Comparison of ENCODE assay signal across 15 mouse cellular contexts in the genomic region with DNA sequence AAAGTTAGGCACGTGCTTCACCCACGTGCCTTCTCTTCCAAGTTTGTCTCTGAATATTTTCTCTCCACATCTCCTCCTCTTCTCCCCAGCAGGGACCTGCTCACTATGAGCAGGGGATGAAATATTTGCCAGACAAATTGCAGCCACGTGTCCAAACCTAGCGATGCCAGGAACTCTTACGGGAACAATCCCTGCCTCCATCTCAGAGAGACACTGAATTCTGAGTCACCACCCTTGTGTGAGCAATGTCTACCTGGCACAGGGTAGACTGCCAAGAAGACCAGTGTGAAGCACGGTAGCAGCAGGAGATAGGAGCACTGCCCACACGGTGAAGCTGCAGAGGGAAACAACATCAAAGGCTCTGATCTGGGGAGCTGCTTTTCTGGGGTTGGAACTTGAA.
A peak's percentile ranks its signal among the peaks of the same experiment; 100 is the strongest.
DNase-seq lines count a peak whose midpoint lies in the region; ATAC-seq and TF ChIP-seq lines count a peak whose summit lies in the region.
"Had no signal": no experiment of that assay in that cellular context is flagged by ENCODE, and none has a peak within 500 bp of the region (broad histone marks: within the 10 kb centered on the region; RNA-seq: fewer than 3 reads in every experiment).

No protein-coding gene starts in this region.

- TF ChIP-seq CTCF in cerebellum, adult 2 months (IDR thresholded peaks at IDR 0.05; ENCODE audit: borderline replicate concordance, insufficient read depth, low read depth, low read length): no peak

- H3K4me3 ChIP-seq in cerebellum, adult 2 months (replicated peaks; ENCODE audit: insufficient read depth, low read depth, low read length): no peak overlapping the region
- H3K4me3 ChIP-seq in myocyte: no peak overlapping the region
- H3K4me3 ChIP-seq: embryonic facial prominence, embryonic 10.5 days; hindbrain, embryonic 10.5 days; intestine, embryonic 15.5 days; liver, embryonic 12.5 days; megakaryocyte, embryonic 14.5 days had no signal

- H3K27ac ChIP-seq in cerebellum, adult 2 months (ENCODE audit: insufficient read depth, low read length): no peak overlapping the region
- H3K27ac ChIP-seq: embryonic facial prominence, embryonic 10.5 days; hindbrain, embryonic 10.5 days; intestine, embryonic 15.5 days; liver, embryonic 12.5 days had no signal

- 8% methylated on average over 7 of the region's 7 CpGs for WGBS in cerebellum, adult 2 months

- no peak for TF ChIP-seq POLR2A in cerebellum, adult 2 months (IDR thresholded peaks at IDR 0.05; ENCODE audit: borderline replicate concordance, insufficient read depth, low read length)
- no peak for TF ChIP-seq POLR2A in myocyte (IDR thresholded peaks at IDR 0.05; ENCODE audit: insufficient read length, low read depth)

- intact Hi-C loops in left cerebral cortex, postnatal 36 days (cut with DNase I): loop anchor here (2.0 kb wide), 1 partner anchor 31 kb away; no protein-coding TSS in a partner anchor
- intact Hi-C loops in left cerebral cortex, postnatal 10 days (cut with DNase I): no loop called here

- no peaks in the 10 kb centered on the region for H3K36me3 ChIP-seq in myocyte (ENCODE audit: control insufficient read depth, insufficient read depth)
- H3K36me3 ChIP-seq: embryonic facial prominence, embryonic 10.5 days; intestine, embryonic 15.5 days had no signal

- peaks cover 9% of the 10 kb centered on the region for H3K4me1 ChIP-seq in cerebellum, adult 2 months (ENCODE audit: control insufficient read depth, insufficient read depth, low read length)
- H3K4me1 ChIP-seq: embryonic facial prominence, embryonic 10.5 days; intestine, embryonic 15.5 days had no signal

- H3ac ChIP-seq in myocyte (ENCODE audit: control insufficient read depth, insufficient read length): no peak overlapping the region

- ATAC-seq in cerebellum, adult (ENCODE audit: insufficient number of reproducible peaks, low FRiP score, low TSS enrichment): 0 out of 2 replicates have a peak, but pooled peaks have one; percentile 49
- ATAC-seq: intestine, embryonic 15.5 days; liver, embryonic 12.5 days had no signal

- no peaks in the 10 kb centered on the region for H3K79me2 ChIP-seq in myocyte (ENCODE audit: control insufficient read depth, insufficient read depth)

- H3K4me2 ChIP-seq in myocyte (ENCODE audit: low read depth): peak overlapping the region; percentile 7
- H3K4me2 ChIP-seq: intestine, embryonic 15.5 days; liver, embryonic 12.5 days had no signal

- no peak for DNase-seq in cerebellum, postnatal 4 days (ENCODE audit: low spot score in 2 of 2)
- DNase-seq in left cerebral cortex, postnatal 36 days (ENCODE audit: low spot score in 2 of 2): peak; percentile 48 to 65
- no peak for DNase-seq in left cerebral cortex, postnatal 10 days (ENCODE audit: extremely low spot score in 1 of 2, low spot score in 2 of 2)
- peak; percentile 69 to 89 for DNase-seq in cerebellum, adult 2 months
- no peak for DNase-seq in retina, postnatal 1 day
- DNase-seq in kidney, adult 8-10 months: no peak
- DNase-seq: adrenal gland, postnatal 10 days; thymus, adult 18-20 months had no signal

- H3K27me3 ChIP-seq in cerebellum, adult 2 months (ENCODE audit: control insufficient read depth, insufficient read depth, low read length): no peaks in the 10 kb centered on the region
- no peaks in the 10 kb centered on the region for H3K27me3 ChIP-seq in myocyte (ENCODE audit: control insufficient read depth, insufficient read depth, insufficient read length)
- H3K27me3 ChIP-seq: intestine, embryonic 15.5 days; liver, embryonic 12.5 days; megakaryocyte, embryonic 14.5 days had no signal

TF ChIP-seq in myocyte, 11 proteins besides CTCF, POLR2A, EP300 and RAD21:
- TF ChIP-seq MYOG (IDR thresholded peaks at IDR 0.05; ENCODE audit: control insufficient read depth in 1 of 3, insufficient read depth in 1 of 3, insufficient read length in 2 of 3, low read depth in 2 of 3): no peak
- no peak for TF ChIP-seq SRF (IDR thresholded peaks at IDR 0.05; ENCODE audit: control insufficient read depth, insufficient read length, low read depth)
- peak; percentile 7 for TF ChIP-seq USF1 (IDR thresholded peaks at IDR 0.05; ENCODE audit: low read depth)
- no peak for TF ChIP-seq POLR2AphosphoS2 (IDR thresholded peaks at IDR 0.05; ENCODE audit: insufficient read length, low read depth)
- no peak for TF ChIP-seq MYOD1 (IDR thresholded peaks at IDR 0.05; ENCODE audit: control insufficient read depth in 1 of 3, insufficient read length in 2 of 3, low read depth in 2 of 3)
- TF ChIP-seq CEBPB (IDR thresholded peaks at IDR 0.05; ENCODE audit: insufficient read depth, poor library complexity, severe bottlenecking): no peak
- TF ChIP-seq E2F4 (IDR thresholded peaks at IDR 0.05; ENCODE audit: insufficient read depth): no peak

Comparison
In these comparisons a context has a peak if more than half of its experiments do, and no peak if none do; other contexts are left out.
1. DNase-seq: peak in left cerebral cortex, postnatal 36 days (2 of 2) and cerebellum, adult 2 months (2 of 2); none in cerebellum, postnatal 4 days (0 of 2), left cerebral cortex, postnatal 10 days (0 of 2), retina, postnatal 1 day (single experiment) and kidney, adult 8-10 months (0 of 2).